Mouse (Mus musculus): ENCODE results near the gene Tmem116. TPM values are rescaled to one million over a fixed set of nuclear protein-coding genes. Genes with fewer than 3 reads are reported as not detected.

The Tmem116 gene
- polyA plus RNA-seq, 1 experiment from 2014 or later = 2.0 TPM

GRCm38 (mm10) chr5:121545793-121546529 is 94.3 kb downstream of the Tmem116 start, which contains the start of gene Mapkapk5:
Mapkapk5 (minus strand) TSS chr5:121545905.
- no peak for TF ChIP-seq CTCF (IDR thresholded peaks at IDR 0.05; ENCODE audit: low read depth)
- WGBS = 2% methylated on average over 55 of the region's 55 CpGs

DNA sequence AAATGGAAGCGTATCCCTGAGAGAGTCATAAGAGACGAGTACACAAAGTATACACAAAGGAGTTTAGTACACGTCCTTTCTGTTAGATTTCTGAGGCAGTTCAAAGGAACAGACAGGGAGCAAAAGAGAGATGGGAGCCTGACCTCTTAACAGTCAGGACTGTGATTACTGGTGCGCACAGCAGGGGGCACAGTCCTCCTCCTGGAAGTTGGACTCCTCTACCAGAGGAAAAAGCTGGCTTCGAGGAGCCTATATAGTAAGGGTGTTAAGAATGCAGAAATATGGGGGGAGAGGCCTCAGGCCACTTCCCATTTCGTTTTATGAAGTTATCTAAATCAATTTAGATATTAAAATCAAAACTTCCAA is 94.8 kb downstream of the Tmem116 start:
- peak; percentile 69 for TF ChIP-seq CTCF (IDR thresholded peaks at IDR 0.05; ENCODE audit: low read depth)
- no peaks in the 10 kb centered on the region for H3K27me3 ChIP-seq (ENCODE audit: insufficient read depth, low read length)
- peak overlapping the region; percentile 92 for H3K27ac ChIP-seq (ENCODE audit: low read depth)
- H3K4me1 ChIP-seq (ENCODE audit: insufficient read depth) = peaks cover 8% of the 10 kb centered on the region; the same call in 1 of the 2 replicates
- H3K36me3 ChIP-seq (ENCODE audit: insufficient read depth) = no peaks in the 10 kb centered on the region
- 21% methylated on average over 6 of the region's 6 CpGs for WGBS
- H3K4me2 ChIP-seq = peak overlapping the region; percentile 82
- peak; percentile 79 for DNase-seq
- H3K9ac ChIP-seq = peak overlapping the region; percentile 97
- no peaks in the 10 kb centered on the region for H3K9me3 ChIP-seq (ENCODE audit: low read depth, low read length)
- peak; percentile 54; the same call in 1 of the 2 replicates for ATAC-seq (ENCODE audit: insufficient read depth)
- H3K4me3 ChIP-seq (ENCODE audit: low read depth, low read length) = peak overlapping the region; percentile 99

More at GRCm38 (mm10) chr5:121545793-121546529, 94.3 kb downstream of the Tmem116 start, which contains the start of gene Mapkapk5:
- ATAC-seq (ENCODE audit: insufficient read depth) = peak; percentile 95
- H3K4me1 ChIP-seq (ENCODE audit: insufficient read depth) = peaks cover 8% of the 10 kb centered on the region; the same call in 1 of the 2 replicates
- no peaks in the 10 kb centered on the region for H3K9me3 ChIP-seq (ENCODE audit: low read depth, low read length)
- H3K4me3 ChIP-seq (ENCODE audit: low read depth, low read length) = peak within 1 kb of the TSS; percentile 99
- peak; percentile 99 for DNase-seq
- H3K9ac ChIP-seq = peak within 1 kb of the TSS; percentile 97
- peak within 1 kb of the TSS; percentile 82 for H3K4me2 ChIP-seq
- H3K36me3 ChIP-seq (ENCODE audit: insufficient read depth) = no peaks in the 10 kb centered on the region
- no peaks in the 10 kb centered on the region for H3K27me3 ChIP-seq (ENCODE audit: insufficient read depth, low read length)
- peak within 1 kb of the TSS; percentile 92 for H3K27ac ChIP-seq (ENCODE audit: low read depth)

DNA sequence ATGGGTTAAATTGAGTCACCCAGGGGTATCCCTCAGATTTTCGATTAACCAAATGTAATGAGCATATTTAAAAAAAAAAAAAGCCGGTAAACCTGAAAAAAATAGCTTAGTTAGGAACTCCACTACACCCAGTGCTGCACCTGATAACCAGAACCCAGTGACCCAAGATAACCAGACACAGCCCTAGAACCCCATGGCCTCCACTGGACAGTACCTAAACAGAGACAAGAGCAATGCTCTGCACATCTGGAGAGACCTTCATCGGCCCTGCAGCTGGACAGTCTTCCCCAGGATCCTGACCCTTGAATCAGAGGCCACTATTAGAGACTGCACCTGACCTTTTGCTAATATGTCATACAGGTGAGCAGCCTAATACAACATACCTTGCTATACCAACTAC is 95.4 kb downstream of the Tmem116 start:
- 88% methylated on average over 3 of the region's 3 CpGs for WGBS
- H3K9ac ChIP-seq = no peak overlapping the region
- DNase-seq = no peak
- H3K27me3 ChIP-seq (ENCODE audit: insufficient read depth, low read length) = no peaks in the 10 kb centered on the region
- H3K4me1 ChIP-seq (ENCODE audit: insufficient read depth) = peaks cover 8% of the 10 kb centered on the region; the same call in 1 of the 2 replicates
- H3K4me3 ChIP-seq (ENCODE audit: low read depth, low read length) = no peak overlapping the region
- 0 out of 2 replicates have a peak overlapping the region, but pooled peaks have one; percentile 82 for H3K4me2 ChIP-seq
- no peak for TF ChIP-seq CTCF (IDR thresholded peaks at IDR 0.05; ENCODE audit: low read depth)
- no peak for ATAC-seq (ENCODE audit: insufficient read depth)
- H3K9me3 ChIP-seq (ENCODE audit: low read depth, low read length) = no peaks in the 10 kb centered on the region
- no peak overlapping the region for H3K27ac ChIP-seq (ENCODE audit: low read depth)
- no peaks in the 10 kb centered on the region for H3K36me3 ChIP-seq (ENCODE audit: insufficient read depth)

DNA sequence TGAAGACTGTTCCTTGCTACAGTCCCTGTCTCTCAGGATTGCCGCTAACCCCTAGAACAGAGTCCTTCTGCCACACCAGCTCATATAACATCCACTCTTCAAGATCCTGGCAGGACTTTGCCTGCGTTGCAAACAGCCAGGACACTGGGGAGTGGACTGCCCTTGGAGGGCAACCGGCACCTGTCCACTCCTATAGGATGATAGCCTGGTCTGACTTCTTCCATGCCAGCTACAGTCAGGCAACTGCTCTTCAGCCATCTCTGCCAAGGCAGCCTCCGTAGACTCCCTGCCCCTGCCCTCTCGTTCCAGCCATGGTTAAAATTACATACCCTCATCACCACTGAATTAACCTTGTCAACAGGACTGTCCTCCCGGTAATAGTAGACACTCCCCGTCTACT is 97.5 kb downstream of the Tmem116 start:
- H3K36me3 ChIP-seq (ENCODE audit: insufficient read depth) = no peaks in the 10 kb centered on the region
- no peak overlapping the region for H3K9ac ChIP-seq
- no peak overlapping the region for H3K27ac ChIP-seq (ENCODE audit: low read depth)
- peaks cover 8% of the 10 kb centered on the region; the same call in 1 of the 2 replicates for H3K4me1 ChIP-seq (ENCODE audit: insufficient read depth)
- DNase-seq (no peak), ATAC-seq (ENCODE audit: insufficient read depth) (no peak)
- no peak overlapping the region for H3K4me2 ChIP-seq
- WGBS = 77% methylated on average over 7 of the region's 7 CpGs
- no peaks in the 10 kb centered on the region for H3K9me3 ChIP-seq (ENCODE audit: low read depth, low read length)
- no peak for TF ChIP-seq CTCF (IDR thresholded peaks at IDR 0.05; ENCODE audit: low read depth)
- no peak overlapping the region for H3K4me3 ChIP-seq (ENCODE audit: low read depth, low read length)
- no peaks in the 10 kb centered on the region for H3K27me3 ChIP-seq (ENCODE audit: insufficient read depth, low read length)

- peak; percentile 10 for DNase-seq
- no peaks in the 10 kb centered on the region for H3K4me1 ChIP-seq (ENCODE audit: insufficient read depth)
- 82% methylated on average over 3 of the region's 3 CpGs for WGBS
- no peaks in the 10 kb centered on the region for H3K36me3 ChIP-seq (ENCODE audit: insufficient read depth)
- ATAC-seq (ENCODE audit: insufficient read depth) = no peak
- H3K9ac ChIP-seq = no peak overlapping the region
- no peak overlapping the region for H3K4me2 ChIP-seq
- no peak overlapping the region for H3K27ac ChIP-seq (ENCODE audit: low read depth)
- no peak for TF ChIP-seq CTCF (IDR thresholded peaks at IDR 0.05; ENCODE audit: low read depth)
- H3K9me3 ChIP-seq (ENCODE audit: low read depth, low read length) = no peaks in the 10 kb centered on the region
- H3K27me3 ChIP-seq (ENCODE audit: insufficient read depth, low read length) = no peaks in the 10 kb centered on the region
- H3K4me3 ChIP-seq (ENCODE audit: low read depth, low read length) = no peak overlapping the region
Observed at GRCm38 (mm10) chr5:121562436-121562835, 110.7 kb downstream of the Tmem116 start.

GRCm38 (mm10) chr5:121564468-121564895 is 112.8 kb downstream of the Tmem116 start:
- Histone ChIP-seq H3K27ac (ENCODE audit: low read depth) (no peak overlapping the region), H3K36me3 (ENCODE audit: insufficient read depth) (peaks cover 12% of the 10 kb centered on the region; the same call in 1 of the 2 replicates), H3K9ac (no peak overlapping the region), H3K9me3 (ENCODE audit: low read depth, low read length) (no peaks in the 10 kb centered on the region), H3K4me3 (ENCODE audit: low read depth, low read length) (peak overlapping the region; percentile 14; the same call in 1 of the 2 replicates), H3K27me3 (ENCODE audit: insufficient read depth, low read length) (no peaks in the 10 kb centered on the region), H3K4me2 (peak overlapping the region; percentile 51), H3K4me1 (ENCODE audit: insufficient read depth) (no peaks in the 10 kb centered on the region)
- 6% methylated on average over 11 of the region's 11 CpGs for WGBS
- peak; percentile 95 for DNase-seq
- peak; percentile 96 for TF ChIP-seq CTCF (IDR thresholded peaks at IDR 0.05; ENCODE audit: low read depth)
- peak; percentile 73 for ATAC-seq (ENCODE audit: insufficient read depth)

DNA sequence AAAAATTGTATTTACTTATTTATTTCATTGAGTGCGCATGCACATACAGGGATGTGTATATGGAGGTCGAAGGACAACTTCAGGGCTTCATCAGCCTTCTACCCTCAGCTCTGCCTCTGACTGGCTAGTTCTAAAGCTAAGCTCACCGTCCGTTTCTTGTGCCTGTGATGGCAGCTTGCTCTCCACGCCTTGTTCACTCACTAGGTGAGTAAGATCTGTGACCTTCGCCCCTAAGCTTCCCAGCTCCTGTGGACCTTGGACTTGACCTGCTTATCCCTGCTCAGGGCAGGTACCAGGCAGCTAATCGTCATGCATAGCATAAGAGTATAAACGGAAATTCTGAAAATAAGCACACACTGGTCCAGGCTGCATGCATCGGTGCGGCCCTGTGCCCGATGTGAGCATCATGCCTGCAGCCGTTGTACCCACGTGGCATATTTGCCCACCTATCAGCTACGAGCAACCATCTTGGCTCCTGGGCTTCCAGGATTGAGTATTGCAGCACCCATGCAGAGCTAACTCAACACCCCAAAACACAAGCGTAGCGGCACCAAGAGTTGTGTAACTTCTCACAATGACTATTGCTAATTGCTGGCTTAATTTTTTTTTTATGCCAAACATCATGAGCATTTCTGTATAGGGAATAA is 114.5 kb downstream of the Tmem116 start:
- whole genome bisulfite sequencing = 82% methylated on average over 16 of the region's 16 CpGs
- TF ChIP-seq CTCF (IDR thresholded peaks at IDR 0.05; ENCODE audit: low read depth) = no peak
- no peak for DNase-seq

More for the DNA sequence above, 114.5 kb downstream of the Tmem116 start:
- no peak overlapping the region for H3K4me3 ChIP-seq (ENCODE audit: low read depth, low read length)
- no peak overlapping the region for H3K9ac ChIP-seq
- peaks cover 15% of the 10 kb centered on the region; the same call in 1 of the 2 replicates for H3K36me3 ChIP-seq (ENCODE audit: insufficient read depth)
- H3K27ac ChIP-seq (ENCODE audit: low read depth) = no peak overlapping the region
- no peaks in the 10 kb centered on the region for H3K4me1 ChIP-seq (ENCODE audit: insufficient read depth)
- no peak overlapping the region for H3K4me2 ChIP-seq
- no peak for ATAC-seq (ENCODE audit: insufficient read depth)
- no peaks in the 10 kb centered on the region for H3K27me3 ChIP-seq (ENCODE audit: insufficient read depth, low read length)
- no peaks in the 10 kb centered on the region for H3K9me3 ChIP-seq (ENCODE audit: low read depth, low read length)
